Mouse (Mus musculus) heart, postnatal 25 days (tissue): Measurements from ENCODE around the gene Ttll7. TPM values are rescaled to one million over a fixed set of nuclear protein-coding genes. Genes with fewer than 3 reads are reported as not detected.

Experiments
- DNase-seq: peaks from one replicate; pipeline ENCODE4 v3.0.0; 2022; ENCODE audit warnings: low spot score
- intact Hi-C: fragments of 180-260 bp; cut with DNase I; formaldehyde crosslinking; loops from one replicate; pipeline ENCODE4 v1.15.1; 2025
- total RNA-seq, 2 experiments: library from RNA; stranded (reverse); gene quantifications; 2 replicates each; pipeline ENCODE4 v1.2.3; 2021

Ttll7 gene
- total RNA-seq, 2 experiments from 2014 or later: 3.3 to 4.7 TPM

GRCm38 (mm10) chr3:146967242-146967641, 115.1 kb downstream of the Ttll7 start:
- intact Hi-C loops: no loop called here
- DNase-seq: no peak

- DNase-seq: no peak
- intact Hi-C loops: no loop called here
Measured at GRCm38 (mm10) chr3:146967834-146968233, 115.7 kb downstream of the Ttll7 start.

GRCm38 (mm10) chr3:146978272-146978671, 126.1 kb downstream of the Ttll7 start:
- DNase-seq: no peak
- intact Hi-C loops: no loop called here

- DNase-seq: no peak
- intact Hi-C loops: no loop called here
Measured at GRCm38 (mm10) chr3:146993834-146994669, 141.9 kb downstream of the Ttll7 start.

- intact Hi-C loops: no loop called here
- no peak for DNase-seq
Measured at GRCm38 (mm10) chr3:146994670-146995415, 142.7 kb downstream of the Ttll7 start.

GRCm38 (mm10) chr3:146999148-146999547, 147.0 kb downstream of the Ttll7 start:
- DNase-seq: no peak
- intact Hi-C loops: no loop called here

- intact Hi-C loops: no loop called here
- DNase-seq: no peak
Measured at GRCm38 (mm10) chr3:147000963-147001362, 148.8 kb downstream of the Ttll7 start.

- DNase-seq: no peak
- intact Hi-C loops: no loop called here
Measured at GRCm38 (mm10) chr3:147001557-147001956, 149.4 kb downstream of the Ttll7 start.

- no peak for DNase-seq
- intact Hi-C loops: no loop called here
Measured at GRCm38 (mm10) chr3:147016506-147016905, 164.3 kb downstream of the Ttll7 start.

- intact Hi-C loops: no loop called here
- no peak for DNase-seq
Measured at GRCm38 (mm10) chr3:147019506-147019905, 167.3 kb downstream of the Ttll7 start.

GRCm38 (mm10) chr3:147026248-147026647, 174.1 kb downstream of the Ttll7 start:
- DNase-seq: no peak
- intact Hi-C loops: no loop called here

- intact Hi-C loops: no loop called here
- DNase-seq: no peak
Measured at GRCm38 (mm10) chr3:147028382-147028781, 176.2 kb downstream of the Ttll7 start.

GRCm38 (mm10) chr3:147029718-147030117, 177.6 kb downstream of the Ttll7 start:
- intact Hi-C loops: no loop called here
- DNase-seq: no peak

GRCm38 (mm10) chr3:147030266-147030880, 178.2 kb downstream of the Ttll7 start:
- intact Hi-C loops: no loop called here
- DNase-seq: no peak

Other genes starting within 250 kb of the Ttll7 start
- gene Dnase2b, start 236.8 kb upstream of the Ttll7 start, total RNA-seq: not detected
- gene 4930503B20Rik, start 201.1 kb upstream of the Ttll7 start, total RNA-seq: not detected
- gene Samd13, start 166.8 kb upstream of the Ttll7 start, total RNA-seq: 1 to 10 TPM; 2.5 to 2.9 TPM
- gene Prkacb, start 39.4 kb upstream of the Ttll7 start, total RNA-seq: 10 to 100 TPM; 61.9 to 64.4 TPM